Mouse (Mus musculus): ENCODE measurements around the gene Tmem125. TPM values are rescaled to one million over a fixed set of nuclear protein-coding genes. Genes with fewer than 3 reads are reported as not detected.

The Tmem125 gene
- not detected for polyA plus RNA-seq (2012; fragmentation: generic; extraction: Trizol)

DNA sequence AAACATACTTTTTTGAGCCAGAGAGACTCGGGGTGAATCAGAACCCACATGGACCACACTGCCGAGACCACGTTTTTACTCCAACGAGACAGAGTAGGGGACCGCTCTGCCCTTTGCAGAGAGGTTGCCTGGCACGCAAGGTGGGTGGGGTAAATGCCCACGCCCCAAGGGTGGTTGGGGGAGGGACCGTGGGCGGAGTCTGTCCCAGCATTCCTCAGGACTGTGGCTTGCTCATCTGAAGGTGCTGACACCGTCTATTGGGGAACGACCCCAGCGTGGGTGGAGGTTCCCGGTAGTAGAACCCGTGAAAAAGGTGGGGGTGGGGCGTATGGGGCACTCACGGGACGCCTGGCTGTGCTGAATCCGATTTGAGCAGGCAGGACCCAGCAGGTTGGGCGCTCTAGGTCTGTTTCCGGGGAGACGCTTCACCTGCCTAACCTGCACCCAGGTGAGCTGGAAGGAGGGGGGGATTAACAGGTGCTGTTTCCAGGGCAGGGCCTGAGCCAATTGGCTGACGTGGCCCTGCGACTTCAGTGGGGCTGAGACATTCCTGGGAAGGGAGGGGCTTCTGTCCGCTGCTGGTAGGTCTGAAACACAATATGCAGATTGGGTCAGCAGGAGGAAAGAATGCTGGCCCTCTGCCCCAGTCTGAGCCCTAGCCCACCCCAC is at the start of gene Tmem125:
Gene Tmem125 (minus strand): TSS at position 453 of the 669 bp plus-strand sequence.

GRCm38 (mm10) chr4:118526408-118527334 is 17.2 kb downstream of the Tmem125 start, which contains the start of gene 2610528J11Rik:
TSS of gene 2610528J11Rik (plus strand) at chr4:118526999.

Other genes with a start within 250 kb of the Tmem125 start
- gene Szt2, start 134.8 kb downstream of the Tmem125 start, polyA plus RNA-seq (2012; fragmentation: generic; extraction: Trizol) = 10 to 100 TPM in 1 of 2 experiments, 1 to 10 TPM in 1; 2.4 to 11.3 TPM
- 10 to 100 TPM; 34.6 to 47.2 TPM for gene Med8, start 134.7 kb downstream of the Tmem125 start, polyA plus RNA-seq (2012; fragmentation: generic; extraction: Trizol)
- 100 to 1,000 TPM in 1 of 2 experiments, 10 to 100 TPM in 1; 92.6 to 116 TPM for gene Elovl1, start 116.0 kb downstream of the Tmem125 start, polyA plus RNA-seq (2012; fragmentation: generic; extraction: Trizol)
- 100 to 1,000 TPM; 129 to 220 TPM for gene Cdc20, start 106.7 kb downstream of the Tmem125 start, polyA plus RNA-seq (2012; fragmentation: generic; extraction: Trizol)
- gene Mpl, start 86.5 kb downstream of the Tmem125 start, polyA plus RNA-seq (2012; fragmentation: generic; extraction: Trizol) = not detected
- not detected for gene Tie1, start 54.0 kb downstream of the Tmem125 start, polyA plus RNA-seq (2012; fragmentation: generic; extraction: Trizol)
- gene 2610528J11Rik, start 17.0 kb downstream of the Tmem125 start, polyA plus RNA-seq (2012; fragmentation: generic; extraction: Trizol) = not detected
- gene Cfap57, start 76.7 kb upstream of the Tmem125 start, polyA plus RNA-seq (2012; fragmentation: generic; extraction: Trizol) = not detected
- 10 to 100 TPM; 12.5 to 40.3 TPM for gene Ebna1bp2, start 76.8 kb upstream of the Tmem125 start, polyA plus RNA-seq (2012; fragmentation: generic; extraction: Trizol)
- not detected for gene Olfr62, start 114.9 kb upstream of the Tmem125 start, polyA plus RNA-seq (2012; fragmentation: generic; extraction: Trizol)
- not detected for gene Olfr1342, start 148.7 kb upstream of the Tmem125 start, polyA plus RNA-seq (2012; fragmentation: generic; extraction: Trizol)
- gene Olfr1341, start 159.5 kb upstream of the Tmem125 start, polyA plus RNA-seq (2012; fragmentation: generic; extraction: Trizol) = not detected
- not detected for gene Olfr1340, start 176.1 kb upstream of the Tmem125 start, polyA plus RNA-seq (2012; fragmentation: generic; extraction: Trizol)
- not detected for gene Olfr1339, start 188.1 kb upstream of the Tmem125 start, polyA plus RNA-seq (2012; fragmentation: generic; extraction: Trizol)
- not detected for gene Olfr1338, start 214.7 kb upstream of the Tmem125 start, polyA plus RNA-seq (2012; fragmentation: generic; extraction: Trizol)
- gene Olfr1337, start 238.5 kb upstream of the Tmem125 start, polyA plus RNA-seq (2012; fragmentation: generic; extraction: Trizol) = not detected